Mouse (Mus musculus) forebrain, embryonic 15.5 days (tissue): ENCODE measurements at regions not wholly inside any gene's neighbourhood (a gene's known extent, or its start where the extent isn't known, plus 50 kb on each side); places are given as distances from the start of the nearest gene placed in this dataset.

Experiments
- ATAC-seq: fragments of 200-750 bp; cut with Nextera tagmentation; replicated peaks from 2 replicates; pipeline ENCODE4 v1.8.0; 2017; ENCODE audit warnings: mild to moderate bottlenecking, moderate TSS enrichment, moderate library complexity
- H3K27ac ChIP-seq: fragments of 300-500 bp; sonication (generic); replicated peaks from 2 replicates; pipeline ENCODE4 v1.5.1; 2015; ENCODE audit warnings: mild to moderate bottlenecking, inconsistent platforms
- H3K27me3 ChIP-seq: fragments of 300-500 bp; sonication (generic); 2 replicates; pipeline ENCODE4 v1.6.1; 2015; ENCODE audit warnings: inconsistent platforms
- H3K36me3 ChIP-seq: fragments of 300-500 bp; sonication (generic); 2 replicates; pipeline ENCODE4 v1.6.1; 2015; ENCODE audit warnings: mild to moderate bottlenecking, inconsistent platforms
- H3K4me1 ChIP-seq: fragments of 300-500 bp; sonication (generic); 2 replicates; pipeline ENCODE4 v1.6.1; 2015; ENCODE audit warnings: inconsistent platforms
- H3K4me2 ChIP-seq: fragments of 300-500 bp; sonication (generic); replicated peaks from 2 replicates; pipeline ENCODE4 v1.6.1; 2015; ENCODE audit warnings: mild to moderate bottlenecking, inconsistent platforms
- H3K4me3 ChIP-seq: fragments of 300-500 bp; sonication (generic); 2 replicates; pipeline ENCODE4 v1.5.1; 2015; ENCODE audit warnings: mild to moderate bottlenecking, inconsistent platforms
- H3K9ac ChIP-seq: fragments of 300-500 bp; sonication (generic); replicated peaks from 2 replicates; pipeline ENCODE4 v1.6.1; 2015; ENCODE audit warnings: mild to moderate bottlenecking, inconsistent platforms
- H3K9me3 ChIP-seq: fragments of 300-500 bp; sonication (generic); 2 replicates; pipeline ENCODE4 v1.6.1; 2016; ENCODE audit warnings: inconsistent platforms
- WGBS: fragments of 180-500 bp; shearing (Covaris S2); methylation state at CpG from one replicate; pipeline ENCODE4 v1.1.7; 2015; ENCODE audit warnings: mixed read lengths; 5-methylcytosine and 5-hydroxymethylcytosine counted together

- Histone ChIP-seq H3K27ac (no peak overlapping the region), H3K9me3 (no peaks in the 10 kb centered on the region), H3K36me3 (no peaks in the 10 kb centered on the region), H3K9ac (no peak overlapping the region), H3K27me3 (no peaks in the 10 kb centered on the region), H3K4me2 (no peak overlapping the region), H3K4me1 (no peaks in the 10 kb centered on the region), H3K4me3 (no peak overlapping the region)
- no peak for ATAC-seq
- WGBS = 83% methylated on average over 1 of the region's 1 CpGs
These were observed 99.8 kb downstream of the Lrrn1 start for GRCm38 (mm10) chr6:107629376-107629775.

GRCm38 (mm10) chr6:107645751-107646150 is 116.2 kb downstream of the Lrrn1 start:
- H3K27me3 ChIP-seq = no peaks in the 10 kb centered on the region
- no peak overlapping the region for H3K4me2 ChIP-seq
- peak; percentile 64 for ATAC-seq
- no peak overlapping the region for H3K9ac ChIP-seq
- no peak overlapping the region for H3K4me3 ChIP-seq
- no peaks in the 10 kb centered on the region for H3K4me1 ChIP-seq
- no peak overlapping the region for H3K27ac ChIP-seq
- WGBS = 55% methylated on average over 2 of the region's 2 CpGs
- no peaks in the 10 kb centered on the region for H3K36me3 ChIP-seq
- no peaks in the 10 kb centered on the region for H3K9me3 ChIP-seq

- Histone ChIP-seq H3K36me3 (no peaks in the 10 kb centered on the region), H3K4me2 (no peak overlapping the region), H3K9ac (no peak overlapping the region), H3K27me3 (no peaks in the 10 kb centered on the region), H3K4me3 (no peak overlapping the region), H3K4me1 (no peaks in the 10 kb centered on the region), H3K27ac (no peak overlapping the region), H3K9me3 (no peaks in the 10 kb centered on the region)
- ATAC-seq = no peak
These were observed 124.4 kb downstream of the Lrrn1 start for GRCm38 (mm10) chr6:107653840-107654523.

- no peaks in the 10 kb centered on the region for H3K27me3 ChIP-seq
- no peaks in the 10 kb centered on the region for H3K36me3 ChIP-seq
- peaks cover 7% of the 10 kb centered on the region; the same call in 1 of the 2 replicates for H3K4me1 ChIP-seq
- H3K4me3 ChIP-seq = no peak overlapping the region
- H3K4me2 ChIP-seq = no peak overlapping the region
- no peak for ATAC-seq
- 93% methylated on average over 2 of the region's 2 CpGs for WGBS
- no peak overlapping the region for H3K27ac ChIP-seq
- H3K9me3 ChIP-seq = no peaks in the 10 kb centered on the region
- H3K9ac ChIP-seq = no peak overlapping the region
These were observed 128.2 kb downstream of the Lrrn1 start for GRCm38 (mm10) chr6:107657805-107658204.

- Histone ChIP-seq H3K9ac (no peak overlapping the region), H3K4me2 (no peak overlapping the region), H3K4me1 (peaks cover 7% of the 10 kb centered on the region; the same call in 1 of the 2 replicates), H3K36me3 (no peaks in the 10 kb centered on the region), H3K9me3 (no peaks in the 10 kb centered on the region), H3K27ac (no peak overlapping the region), H3K27me3 (no peaks in the 10 kb centered on the region), H3K4me3 (no peak overlapping the region)
- WGBS = 59% methylated on average over 5 of the region's 5 CpGs
- ATAC-seq = 0 out of 2 replicates have a peak, but pooled peaks have one; percentile 23
These were observed 131.6 kb downstream of the Lrrn1 start for GRCm38 (mm10) chr6:107661009-107661764.

- H3K36me3 ChIP-seq = no peaks in the 10 kb centered on the region
- no peak overlapping the region for H3K4me2 ChIP-seq
- no peak overlapping the region for H3K27ac ChIP-seq
- no peaks in the 10 kb centered on the region for H3K27me3 ChIP-seq
- H3K4me3 ChIP-seq = no peak overlapping the region
- H3K9ac ChIP-seq = no peak overlapping the region
- no peaks in the 10 kb centered on the region for H3K4me1 ChIP-seq
- no peak for ATAC-seq
- no peaks in the 10 kb centered on the region for H3K9me3 ChIP-seq
- WGBS = 91% methylated on average over 4 of the region's 4 CpGs
These were observed 169.7 kb downstream of the Lrrn1 start for GRCm38 (mm10) chr6:107699298-107699697.

- Histone ChIP-seq H3K36me3 (no peaks in the 10 kb centered on the region), H3K4me1 (peaks cover 23% of the 10 kb centered on the region), H3K9me3 (no peaks in the 10 kb centered on the region), H3K27ac (no peak overlapping the region), H3K4me3 (no peak overlapping the region), H3K9ac (no peak overlapping the region), H3K4me2 (no peak overlapping the region), H3K27me3 (no peaks in the 10 kb centered on the region)
- WGBS = 69% methylated on average over 2 of the region's 2 CpGs
- no peak for ATAC-seq
These were observed 178.6 kb downstream of the Lrrn1 start for GRCm38 (mm10) chr6:107708185-107708584.

- no peak for ATAC-seq
- Histone ChIP-seq H3K36me3 (no peaks in the 10 kb centered on the region), H3K27me3 (no peaks in the 10 kb centered on the region), H3K9ac (no peak overlapping the region), H3K9me3 (no peaks in the 10 kb centered on the region), H3K4me2 (no peak overlapping the region), H3K4me1 (peaks cover 28% of the 10 kb centered on the region), H3K4me3 (no peak overlapping the region), H3K27ac (no peak overlapping the region)
- WGBS = 83% methylated on average over 1 of the region's 1 CpGs
These were observed 179.0 kb downstream of the Lrrn1 start for GRCm38 (mm10) chr6:107708608-107709007.

- H3K9ac ChIP-seq = no peak overlapping the region
- no peaks in the 10 kb centered on the region for H3K9me3 ChIP-seq
- H3K27ac ChIP-seq = no peak overlapping the region
- ATAC-seq = no peak
- H3K4me2 ChIP-seq = no peak overlapping the region
- no peaks in the 10 kb centered on the region for H3K36me3 ChIP-seq
- no peaks in the 10 kb centered on the region for H3K27me3 ChIP-seq
- 33% methylated on average over 5 of the region's 5 CpGs for WGBS
- no peak overlapping the region for H3K4me3 ChIP-seq
- peaks cover 30% of the 10 kb centered on the region for H3K4me1 ChIP-seq
These were observed 180.8 kb downstream of the Lrrn1 start for GRCm38 (mm10) chr6:107710360-107710759.

GRCm38 (mm10) chr6:107711181-107712087 is 181.9 kb downstream of the Lrrn1 start:
- Histone ChIP-seq H3K9ac (0 out of 2 replicates have a peak overlapping the region, but pooled peaks have one; percentile 15), H3K27ac (peak overlapping the region; percentile 19; the same call in 1 of the 2 replicates)

GRCm38 (mm10) chr6:107713051-107713450 is 183.5 kb downstream of the Lrrn1 start:
- H3K4me1 ChIP-seq = peaks cover 30% of the 10 kb centered on the region
- no peaks in the 10 kb centered on the region for H3K27me3 ChIP-seq
- 7% methylated on average over 6 of the region's 6 CpGs for WGBS
- H3K9ac ChIP-seq = no peak overlapping the region
- no peaks in the 10 kb centered on the region for H3K9me3 ChIP-seq
- H3K4me3 ChIP-seq = no peak overlapping the region
- H3K4me2 ChIP-seq = no peak overlapping the region
- peak; percentile 26 for ATAC-seq
- no peaks in the 10 kb centered on the region for H3K36me3 ChIP-seq
- H3K27ac ChIP-seq = no peak overlapping the region

More at GRCm38 (mm10) chr6:107711181-107712087, 181.9 kb downstream of the Lrrn1 start:
- Histone ChIP-seq H3K9me3 (no peaks in the 10 kb centered on the region), H3K4me2 (peak overlapping the region; percentile 28), H3K4me3 (peak overlapping the region; percentile 10), H3K4me1 (peaks cover 30% of the 10 kb centered on the region), H3K27me3 (no peaks in the 10 kb centered on the region), H3K36me3 (no peaks in the 10 kb centered on the region)
- WGBS = 3% methylated on average over 22 of the region's 22 CpGs
- peak; percentile 59 for ATAC-seq

- ATAC-seq = no peak
- peaks cover 16% of the 10 kb centered on the region for H3K4me1 ChIP-seq
- H3K4me3 ChIP-seq = no peak overlapping the region
- no peak overlapping the region for H3K4me2 ChIP-seq
- H3K36me3 ChIP-seq = no peaks in the 10 kb centered on the region
- H3K27ac ChIP-seq = no peak overlapping the region
- WGBS = 99% methylated on average over 2 of the region's 2 CpGs
- no peak overlapping the region for H3K9ac ChIP-seq
- H3K9me3 ChIP-seq = no peaks in the 10 kb centered on the region
- H3K27me3 ChIP-seq = no peaks in the 10 kb centered on the region
These were observed 187.6 kb downstream of the Lrrn1 start for GRCm38 (mm10) chr6:107717194-107717593.
